30 mouse cellular contexts compared by ENCODE assay signal in the genomic region with DNA sequence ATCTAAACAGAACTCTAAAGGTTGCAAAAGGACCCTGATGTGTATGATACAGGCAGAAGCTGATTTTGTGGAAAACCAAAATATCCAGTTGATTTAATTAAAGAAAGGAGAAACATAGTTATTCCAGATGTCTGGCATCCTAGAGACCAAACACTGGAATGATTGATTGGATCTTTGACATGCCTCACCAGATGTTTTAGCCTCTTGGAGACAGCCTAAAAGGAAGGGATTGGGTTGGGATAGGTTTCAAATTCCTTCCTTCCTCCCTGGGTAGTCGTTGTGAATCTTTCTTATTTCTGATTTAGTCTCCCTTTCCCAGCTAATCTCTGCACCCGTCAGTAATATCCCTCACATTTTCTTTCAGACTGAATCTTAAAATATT.
DNase-seq lines count a peak whose midpoint lies in the region; ATAC-seq and TF ChIP-seq lines count a peak whose summit lies in the region.
"Had no signal": no experiment of that assay in that cellular context is flagged by ENCODE, and none has a peak within 500 bp of the region (broad histone marks: within the 10 kb centered on the region; RNA-seq: fewer than 3 reads in every experiment).

No protein-coding gene starts in this region.

- intact Hi-C loops in gastrocnemius, adult 2 months (cut with DNase I), result no loop called here

- 18% methylated on average over 2 of the region's 2 CpGs for WGBS in lung, embryonic 14.5 days
- WGBS in lung, postnatal 0 days, result 24% methylated on average over 2 of the region's 2 CpGs

- H3K27me3 ChIP-seq in lung, embryonic 14.5 days (ENCODE audit: insufficient read depth, low read length), result no peaks in the 10 kb centered on the region
- no peaks in the 10 kb centered on the region for H3K27me3 ChIP-seq in lung, postnatal 0 days (replicated peaks; ENCODE audit: insufficient read depth, low read length)
- H3K27me3 ChIP-seq: hindbrain, embryonic 13.5 days; liver, embryonic 15.5 days had no signal

- no peak for TF ChIP-seq EP300 in lung, postnatal 0 days (IDR thresholded peaks at IDR 0.05)

- H3K4me3 ChIP-seq in lung, embryonic 14.5 days (ENCODE audit: low read depth, low read length), result no peak overlapping the region
- H3K4me3 ChIP-seq in lung, postnatal 0 days (ENCODE audit: low read depth, low read length), result no peak overlapping the region
- H3K4me3 ChIP-seq in gastrocnemius, adult 2 months, result no peak overlapping the region
- H3K4me3 ChIP-seq: forebrain, embryonic 10.5 days; hindbrain, embryonic 13.5 days; liver, embryonic 15.5 days had no signal

- no peaks in the 10 kb centered on the region for H3K36me3 ChIP-seq in lung, embryonic 14.5 days (ENCODE audit: insufficient read depth)
- no peaks in the 10 kb centered on the region for H3K36me3 ChIP-seq in lung, postnatal 0 days (ENCODE audit: insufficient read depth, low read length)
- H3K36me3 ChIP-seq: forebrain, embryonic 10.5 days; hindbrain, embryonic 13.5 days; liver, embryonic 15.5 days had no signal

- no peaks in the 10 kb centered on the region for H3K9me3 ChIP-seq in lung, embryonic 14.5 days (ENCODE audit: low read depth, low read length)
- H3K9me3 ChIP-seq in lung, postnatal 0 days (ENCODE audit: low read length), result no peaks in the 10 kb centered on the region
- H3K9me3 ChIP-seq: forebrain, embryonic 10.5 days; hindbrain, embryonic 13.5 days; liver, embryonic 15.5 days had no signal

- no peak overlapping the region for H3K9ac ChIP-seq in lung, embryonic 14.5 days
- H3K9ac ChIP-seq in lung, postnatal 0 days (replicated peaks; ENCODE audit: low read depth), result no peak overlapping the region
- H3K9ac ChIP-seq: forebrain, postnatal 0 days; hindbrain, embryonic 13.5 days; liver, embryonic 15.5 days had no signal

- peak overlapping the region; percentile 75; the same call in 1 of the 2 replicates for H3K27ac ChIP-seq in lung, embryonic 14.5 days (ENCODE audit: low read depth)
- no peak overlapping the region for H3K27ac ChIP-seq in lung, postnatal 0 days (ENCODE audit: low read length)
- H3K27ac ChIP-seq in gastrocnemius, adult 2 months, result no peak overlapping the region
- H3K27ac ChIP-seq: forebrain, embryonic 10.5 days; hindbrain, embryonic 13.5 days; liver, embryonic 15.5 days; macrophage had no signal

- peaks cover 6% of the 10 kb centered on the region; the same call in 1 of the 2 replicates for H3K4me1 ChIP-seq in lung, embryonic 14.5 days (ENCODE audit: insufficient read depth)
- no peaks in the 10 kb centered on the region for H3K4me1 ChIP-seq in lung, postnatal 0 days (ENCODE audit: insufficient read depth, low read depth, low read length)
- H3K4me1 ChIP-seq: hindbrain, embryonic 13.5 days; liver, embryonic 15.5 days had no signal

- no peak for TF ChIP-seq CTCF in lung, embryonic 14.5 days (IDR thresholded peaks at IDR 0.05; ENCODE audit: low read depth)
- TF ChIP-seq CTCF in lung, postnatal 0 days (IDR thresholded peaks at IDR 0.05), result no peak
- TF ChIP-seq CTCF in gastrocnemius, adult 2 months (IDR thresholded peaks at IDR 0.05), result no peak

- no peak overlapping the region for H3K4me2 ChIP-seq in lung, embryonic 14.5 days
- H3K4me2 ChIP-seq in lung, postnatal 0 days (replicated peaks; ENCODE audit: low read depth, low read length), result no peak overlapping the region
- H3K4me2 ChIP-seq: heart, embryonic 11.5 days; hindbrain, embryonic 13.5 days; liver, embryonic 15.5 days had no signal

- ATAC-seq in lung, embryonic 14.5 days (ENCODE audit: insufficient read depth), result no peak
- ATAC-seq in lung, postnatal 0 days, result no peak
- ATAC-seq: activated CD4-positive, CD25-positive, alpha-beta regulatory T cell, adult 4 months; forebrain, postnatal 0 days; intestine, postnatal 0 days had no signal

- peak; percentile 39 for DNase-seq in lung, embryonic 14.5 days
- DNase-seq in lung, postnatal 0 days (ENCODE audit: low spot score), result no peak
- DNase-seq in NIH3T3 (ENCODE audit: low read depth) (peak; percentile 74), liver (no peak)
- peak; percentile 15 for DNase-seq in embryo, embryonic 9.5 days (ENCODE audit: extremely low spot score)
- DNase-seq in mesoderm, embryonic 11.5 days (ENCODE audit: low read depth, low spot score), result peak; percentile 69
- DNase-seq in gastrocnemius, adult 2 months, result no peak
- no peak for DNase-seq in right cerebral cortex, postnatal 4 days
- DNase-seq: adrenal gland, adult 8-10 months; cerebellum, adult 2 months; cerebellum, postnatal 14 days; forebrain, postnatal 0 days; gastrocnemius, postnatal 36 days; heart, adult 18-20 months; heart, postnatal 4 days; kidney, adult 9 months; kidney, postnatal 10 days; layer of hippocampus, postnatal 36 days; left cerebral cortex, postnatal 4 days; midbrain, embryonic 14.5 days; right cerebral cortex, adult 18-20 months; thymus, adult 2 months; thymus, postnatal 4 days had no signal

Comparison
In these comparisons a context has a peak if more than half of its experiments do, and no peak if none do; other contexts are left out.
1. DNase-seq: peak in lung, embryonic 14.5 days (single experiment), NIH3T3 (single experiment), embryo, embryonic 9.5 days (single experiment) and mesoderm, embryonic 11.5 days (single experiment); none in lung, postnatal 0 days (single experiment), gastrocnemius, adult 2 months (single experiment), liver (single experiment) and right cerebral cortex, postnatal 4 days (single experiment).